Mouse (Mus musculus): ENCODE results near the gene Peg3.

DNA sequence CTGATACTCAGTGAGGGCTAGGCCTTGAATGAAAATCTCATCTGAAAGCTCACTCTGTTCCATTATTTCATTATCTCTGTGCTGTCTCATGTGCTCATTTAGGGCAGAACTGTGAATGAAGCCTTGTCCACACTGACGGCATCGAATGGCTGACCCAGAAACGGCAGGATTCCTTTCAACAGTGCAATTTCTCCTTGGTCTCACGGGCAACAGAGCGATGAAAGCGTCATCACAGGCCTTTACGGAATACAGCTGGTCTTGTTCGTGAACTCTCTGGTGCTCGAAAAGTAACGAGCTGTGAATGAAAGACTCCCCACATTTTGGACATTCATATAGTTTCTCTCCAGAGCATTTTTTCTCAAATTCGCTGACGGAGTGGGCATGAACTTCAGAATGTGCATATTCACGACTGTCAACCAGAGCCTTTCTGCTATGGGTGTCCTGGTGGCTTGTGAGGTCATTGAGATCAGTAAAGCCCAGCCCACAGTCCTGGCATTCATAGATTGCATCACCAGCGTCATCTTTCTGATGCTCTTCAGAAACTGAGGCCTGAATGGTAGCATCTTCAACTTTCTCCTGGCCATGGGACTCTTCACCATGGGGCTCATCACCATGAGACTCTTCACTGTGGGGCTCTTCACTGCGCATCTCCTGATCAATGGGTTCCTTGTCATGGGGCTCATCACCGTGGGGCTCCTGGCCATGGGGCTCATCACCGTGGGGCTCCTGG, 21.6 kb downstream of the Peg3 start:
- no peak for TF ChIP-seq POLR2A (IDR thresholded peaks at IDR 0.05; ENCODE audit: extremely low read depth, insufficient read depth, low read length)
- TF ChIP-seq CTCF (IDR thresholded peaks at IDR 0.05; ENCODE audit: extremely low read depth, insufficient read depth, low read length) = no peak

Measured in cortical plate, adult 2 months (tissue).